Mouse (Mus musculus) lung, adult 2 months (tissue): ENCODE data around the gene Car14. TPM values are rescaled to one million over a fixed set of nuclear protein-coding genes. Genes with fewer than 3 reads are reported as not detected.
"Not testable (repeated sequence)": the region's sequence is repeated elsewhere in the genome, so short reads cannot be mapped to it uniquely, and the experiment has no call there.

Source experiments
- DNase-seq: peaks from one replicate; pipeline ENCODE4 v3.0.0; 2022
- H3K4me1 ChIP-seq: fragments of 200-500 bp; 2 replicates; pipeline ENCODE4 v1.6.1; 2011; ENCODE audit warnings: low read length; ENCODE audit not compliant: control insufficient read depth, insufficient read depth
- H3K4me3 ChIP-seq: fragments of 200-500 bp; replicated peaks from 2 replicates; pipeline ENCODE3; 2011; ENCODE audit warnings: low read depth, mild to moderate bottlenecking, control low read depth, low read length; ENCODE audit errors: extremely low read depth
- CTCF ChIP-seq: fragments of 200-500 bp; IDR thresholded peaks from 2 replicates; pipeline ENCODE4 v1.5.1; 2011; ENCODE audit warnings: mild to moderate bottlenecking, low read length, control low read depth; ENCODE audit not compliant: insufficient read depth
- POLR2A ChIP-seq: fragments of 200-500 bp; IDR thresholded peaks from 2 replicates; pipeline ENCODE4 v1.6.1; 2011; ENCODE audit warnings: low read depth, mild to moderate bottlenecking, control low read depth, low read length, borderline replicate concordance; ENCODE audit errors: extremely low read depth
- WGBS: fragments of 180-500 bp; shearing (Covaris S2); methylation state at CpG from one replicate; pipeline ENCODE4 v1.1.7; 2018; 5-methylcytosine and 5-hydroxymethylcytosine counted together
- polyA plus RNA-seq: library from polyadenylated mRNA; depleted of rRNA; stranded (reverse); fragments of >200 nt; gene quantifications from 2 replicates; pipeline ENCODE4 v1.2.3, GENCODE M21; 2012; rRNA removed

Gene Car14
- polyA plus RNA-seq: 28.8 and 36.1 TPM in 2 replicates

DNA sequence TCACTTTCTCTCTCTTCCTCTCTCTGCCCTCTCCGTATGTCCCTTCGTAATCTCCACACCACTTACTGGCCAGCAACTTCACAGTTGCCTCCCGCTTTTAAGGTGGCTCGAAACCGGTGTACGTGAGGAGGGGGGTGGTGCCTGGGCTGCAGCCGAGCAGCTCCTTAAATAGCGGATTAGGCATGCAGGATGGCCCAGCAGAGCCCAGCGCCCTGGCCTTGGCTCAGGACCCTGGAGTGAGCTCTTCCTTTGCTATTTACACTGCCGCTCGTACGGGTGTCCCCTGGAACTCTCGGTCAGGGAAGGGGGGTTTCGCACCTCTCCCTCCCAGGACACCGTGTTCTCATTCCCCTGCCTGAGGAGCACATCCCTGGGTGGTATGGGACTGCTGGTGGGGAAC is at the start of gene Car14:
Gene Car14, minus strand, starts transcription at position 124 of the 400 bp plus-strand sequence.
- TF ChIP-seq CTCF: no peak
- TF ChIP-seq POLR2A: no peak
- Histone ChIP-seq H3K4me3 (peak within 1 kb of the TSS; percentile 53), H3K4me1 (peaks cover 2% of the 10 kb centered on the region; the same call in 1 of the 2 replicates)
- no peak for DNase-seq
- WGBS: 3% methylated on average over 15 of the region's 15 CpGs

- TF ChIP-seq POLR2A: no peak
- TF ChIP-seq CTCF: no peak
- H3K4me3 ChIP-seq: no peak overlapping the region
- 66% methylated on average over 3 of the region's 3 CpGs for WGBS
- H3K4me1 ChIP-seq: no peaks in the 10 kb centered on the region
- no peak for DNase-seq
Measured at GRCm38 (mm10) chr3:95953522-95953921, 49.0 kb upstream of the Car14 start.

DNA sequence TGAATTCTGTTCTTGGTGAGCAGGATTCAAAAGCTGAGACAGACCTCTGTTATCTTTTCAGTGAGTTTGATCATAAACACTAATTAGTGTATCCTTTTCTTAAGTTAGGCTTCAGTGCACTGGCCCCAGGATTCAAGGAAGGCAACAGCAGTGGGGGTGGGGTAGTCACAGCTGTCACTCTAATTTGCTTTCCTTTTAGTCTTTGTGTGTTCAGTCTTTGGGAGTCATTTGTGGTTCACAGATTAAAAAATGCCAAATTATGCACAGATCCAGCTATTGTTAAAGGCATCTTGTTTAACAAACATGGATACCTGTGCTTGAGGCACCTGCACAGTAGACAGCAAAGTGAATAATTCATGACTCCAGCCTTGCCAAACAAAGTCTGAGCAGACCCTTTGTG is 48.5 kb upstream of the Car14 start:
- no peak for DNase-seq
- Histone ChIP-seq H3K4me1 (no peaks in the 10 kb centered on the region), H3K4me3 (no peak overlapping the region)
- TF ChIP-seq CTCF: no peak
- no peak for TF ChIP-seq POLR2A

DNA sequence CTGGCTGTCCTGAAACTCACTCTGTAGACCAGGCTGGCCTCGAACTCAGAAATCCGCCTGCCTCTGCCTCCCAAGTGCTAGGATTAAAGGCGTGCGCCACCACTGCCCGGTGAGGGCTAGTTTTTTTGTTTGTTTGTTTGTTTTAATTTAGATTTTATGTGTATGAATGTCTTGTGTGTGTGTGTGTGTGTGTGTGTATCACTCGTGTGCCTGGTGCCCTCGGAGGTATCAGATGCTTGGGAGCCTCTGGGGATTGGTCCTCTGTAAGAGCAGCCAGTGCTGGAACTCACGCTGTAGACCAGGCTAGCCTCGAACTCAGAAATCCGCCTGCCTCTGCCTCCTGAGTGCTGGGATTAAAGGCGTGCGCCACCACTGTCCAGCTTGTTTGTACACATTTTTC is 47.1 kb upstream of the Car14 start:
- WGBS: 62% methylated on average over 12 of the region's 12 CpGs

DNA sequence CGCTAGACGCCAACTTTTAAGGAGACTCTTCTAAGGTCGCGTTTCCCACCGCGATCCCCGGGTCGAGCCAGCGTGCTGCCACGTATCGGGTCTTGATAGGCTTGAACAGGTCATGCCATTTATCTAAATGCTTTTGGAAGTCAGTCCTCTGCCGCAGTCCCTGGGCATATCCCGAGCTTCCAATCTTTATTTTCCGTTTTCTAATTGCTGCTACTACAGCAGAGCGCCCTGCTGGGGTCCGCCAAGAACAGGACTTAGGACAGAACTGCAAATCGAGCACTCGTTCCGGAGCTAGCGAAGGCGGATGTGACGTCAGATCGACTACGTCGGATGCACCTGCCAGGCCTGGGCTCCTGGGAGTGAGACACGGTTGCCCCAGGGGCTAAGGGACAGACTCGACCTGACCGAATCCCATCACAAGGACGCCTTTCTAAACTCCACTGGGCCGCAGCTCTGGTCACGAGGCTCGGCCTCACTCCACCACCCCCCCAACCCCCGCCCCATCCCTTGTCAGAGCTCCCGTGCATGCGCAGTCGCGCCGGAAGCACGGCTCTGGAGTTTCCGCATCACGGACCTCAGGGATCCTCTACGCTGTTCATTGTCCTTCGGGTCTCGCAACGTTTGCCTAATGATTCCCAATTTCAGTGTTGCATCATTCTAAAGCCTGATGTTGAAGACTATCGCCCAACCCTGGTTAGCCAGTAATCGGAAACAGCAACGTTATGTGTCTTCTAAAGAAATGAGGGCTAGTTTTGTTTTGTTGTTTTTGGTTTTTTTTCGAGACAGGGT is 46.5 kb upstream of the Car14 start:
- WGBS: 1% methylated on average over 49 of the region's 49 CpGs
- Histone ChIP-seq H3K4me3 (peak overlapping the region; percentile 75), H3K4me1 (no peaks in the 10 kb centered on the region)
- peak; percentile 93 for DNase-seq
- TF ChIP-seq POLR2A: peak; percentile 81; the same call in 1 of the 2 replicates
- no peak for TF ChIP-seq CTCF

More for the DNA sequence above, 47.1 kb upstream of the Car14 start:
- H3K4me3 ChIP-seq, DNase-seq, H3K4me1 ChIP-seq: not testable (repeated sequence)

DNA sequence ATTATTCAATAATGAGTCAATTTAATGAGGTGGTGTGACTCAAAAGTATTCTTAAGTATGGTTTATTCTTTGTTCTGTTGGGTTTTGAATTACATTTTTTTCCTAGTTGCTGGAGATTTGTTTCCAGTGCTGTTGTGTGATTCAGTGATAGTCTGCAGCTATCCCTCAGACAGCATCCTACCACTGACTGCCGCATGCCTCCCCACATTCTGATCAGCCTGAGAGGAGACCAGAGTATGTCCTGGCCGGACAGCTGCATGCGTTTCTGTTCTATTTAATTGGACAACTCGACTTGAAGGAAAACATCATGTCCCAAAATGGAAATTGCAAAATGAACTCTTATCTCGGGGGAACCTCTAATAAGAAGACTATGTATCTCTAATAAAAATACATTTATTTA is 43.8 kb upstream of the Car14 start:
- H3K4me3 ChIP-seq: no peak overlapping the region
- 86% methylated on average over 5 of the region's 5 CpGs for WGBS
- no peak for DNase-seq
- H3K4me1 ChIP-seq: no peaks in the 10 kb centered on the region
- no peak for TF ChIP-seq POLR2A
- no peak for TF ChIP-seq CTCF

DNA sequence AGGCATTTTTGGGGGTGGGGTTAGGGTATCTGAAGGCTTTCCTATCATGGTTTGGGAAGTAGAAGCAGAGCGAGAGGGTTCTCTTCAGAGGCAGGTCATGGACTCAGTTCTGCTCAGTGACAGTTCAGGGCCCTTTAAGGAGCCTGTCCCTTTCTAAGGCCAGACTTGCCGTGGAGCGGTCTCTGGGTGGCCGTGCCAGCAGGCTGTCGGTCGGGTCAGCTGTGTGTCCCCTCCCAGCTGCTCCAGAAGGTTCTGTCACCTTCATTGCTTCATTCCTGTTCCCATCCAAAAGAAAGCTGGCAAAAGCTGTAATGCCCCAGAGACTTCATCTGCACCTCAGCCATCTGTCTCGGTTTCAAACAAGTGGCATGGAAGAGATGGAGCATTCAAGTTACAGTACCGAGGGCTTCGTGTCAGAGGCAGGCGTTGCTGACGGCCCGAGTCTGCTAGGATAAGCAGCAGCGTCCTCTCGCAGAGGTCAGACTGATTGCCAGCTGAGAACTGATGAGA is 41.3 kb upstream of the Car14 start:
- Histone ChIP-seq H3K4me3 (no peak overlapping the region), H3K4me1 (no peaks in the 10 kb centered on the region)
- TF ChIP-seq POLR2A (no peak), CTCF (no peak)
- no peak for DNase-seq
- 62% methylated on average over 14 of the region's 14 CpGs for WGBS

GRCm38 (mm10) chr3:95944742-95945141 is 40.3 kb upstream of the Car14 start:
- no peak overlapping the region for H3K4me3 ChIP-seq
- H3K4me1 ChIP-seq: no peaks in the 10 kb centered on the region
- TF ChIP-seq POLR2A: no peak
- no peak for TF ChIP-seq CTCF
- WGBS: 78% methylated on average over 8 of the region's 8 CpGs
- DNase-seq: no peak

GRCm38 (mm10) chr3:95943226-95943625 is 38.7 kb upstream of the Car14 start:
- WGBS: 96% methylated on average over 7 of the region's 7 CpGs
- TF ChIP-seq CTCF: no peak
- no peak for TF ChIP-seq POLR2A
- Histone ChIP-seq H3K4me1 (no peaks in the 10 kb centered on the region), H3K4me3 (no peak overlapping the region)
- DNase-seq: no peak

- DNase-seq: no peak
- Histone ChIP-seq H3K4me1 (no peaks in the 10 kb centered on the region), H3K4me3 (no peak overlapping the region)
- WGBS: 85% methylated on average over 6 of the region's 6 CpGs
- TF ChIP-seq CTCF (no peak), POLR2A (no peak)
Measured at GRCm38 (mm10) chr3:95942749-95943148, 38.3 kb upstream of the Car14 start.
